Mouse (Mus musculus) layer of hippocampus, adult 18-20 months (tissue): ENCODE results near the gene Prpf38b. TPM values are rescaled to one million over a fixed set of nuclear protein-coding genes. Genes with fewer than 3 reads are reported as not detected.
"Not testable (repeated sequence)": the region's sequence is repeated elsewhere in the genome, so short reads cannot be mapped to it uniquely, and the experiment has no call there.

Experiments used
- DNase-seq, 2 experiments: peaks; one replicate each; pipeline ENCODE4 v3.0.0; 2022; ENCODE audit warnings: low spot score in 2 of 2
- total RNA-seq, 2 experiments: library from RNA; stranded (reverse); gene quantifications; 2 replicates each; pipeline ENCODE4 v1.2.3; 2021

The Prpf38b gene
- total RNA-seq, 2 experiments from 2014 or later, result 44.4 to 50.6 TPM

GRCm38 (mm10) chr3:108902038-108902437 is 9.5 kb downstream of the Prpf38b start:
- DNase-seq, result no peak

- no peak for DNase-seq
These were observed 10.8 kb downstream of the Prpf38b start for GRCm38 (mm10) chr3:108900681-108901080.

- no peak for DNase-seq
These were observed 11.4 kb downstream of the Prpf38b start for GRCm38 (mm10) chr3:108900147-108900546.

GRCm38 (mm10) chr3:108898640-108899039 is 12.9 kb downstream of the Prpf38b start:
- DNase-seq, result no peak

GRCm38 (mm10) chr3:108892914-108893313 is 18.6 kb downstream of the Prpf38b start:
- no peak for DNase-seq

GRCm38 (mm10) chr3:108892080-108892479 is 19.4 kb downstream of the Prpf38b start:
- DNase-seq, result no peak

GRCm38 (mm10) chr3:108889908-108890307 is 21.6 kb downstream of the Prpf38b start, which contains the start of gene Fndc7:
TSS of gene Fndc7 (minus strand) at chr3:108890008.
- DNase-seq, result no peak

GRCm38 (mm10) chr3:108887618-108887975 is 23.9 kb downstream of the Prpf38b start:
- DNase-seq, result no peak

GRCm38 (mm10) chr3:108886934-108887617 is 24.5 kb downstream of the Prpf38b start:
- no peak for DNase-seq

- no peak for DNase-seq
These were observed 25.6 kb downstream of the Prpf38b start for GRCm38 (mm10) chr3:108885686-108886530.

GRCm38 (mm10) chr3:108884706-108885289 is 26.7 kb downstream of the Prpf38b start:
- DNase-seq, result no peak

- DNase-seq, result peak in 1 of 2 experiments; percentile 15
These were observed 28.5 kb downstream of the Prpf38b start for GRCm38 (mm10) chr3:108883067-108883466.

GRCm38 (mm10) chr3:108881873-108882272 is 29.7 kb downstream of the Prpf38b start:
- DNase-seq, result not testable (repeated sequence)

GRCm38 (mm10) chr3:108880544-108881507 is 30.7 kb downstream of the Prpf38b start:
- DNase-seq, result peak; percentile 35 to 45

- no peak for DNase-seq
These were observed 31.6 kb downstream of the Prpf38b start for GRCm38 (mm10) chr3:108879836-108880435.

GRCm38 (mm10) chr3:108879129-108879528 is 32.4 kb downstream of the Prpf38b start:
- DNase-seq, result no peak

- no peak for DNase-seq
These were observed 40.9 kb downstream of the Prpf38b start for GRCm38 (mm10) chr3:108870631-108871030.

- no peak for DNase-seq
These were observed 44.1 kb downstream of the Prpf38b start for GRCm38 (mm10) chr3:108867449-108867848.

GRCm38 (mm10) chr3:108865676-108866075 is 45.9 kb downstream of the Prpf38b start:
- no peak for DNase-seq

GRCm38 (mm10) chr3:108865129-108865528 is 46.4 kb downstream of the Prpf38b start:
- DNase-seq, result no peak
